Mouse (Mus musculus): ENCODE data around the gene Rab17.
A peak's percentile ranks its signal among the peaks of the same experiment; 100 is the strongest.

- TF ChIP-seq EP300 (IDR thresholded peaks at IDR 0.05; ENCODE audit: low read depth) = peak; percentile 72
- no peak for TF ChIP-seq CTCF (IDR thresholded peaks at IDR 0.05; ENCODE audit: low read depth)
These were observed 44.3 kb upstream of the Rab17 start for GRCm38 (mm10) chr1:91013803-91014202.
